Mouse (Mus musculus) stomach, embryonic 14.5 days (tissue): ENCODE measurements at regions not wholly inside any gene's neighbourhood (a gene's known extent, or its start where the extent isn't known, plus 50 kb on each side); places are given as distances from the start of the nearest gene placed in this dataset.

Experiments used
- ATAC-seq: fragments of 200-750 bp; cut with Nextera tagmentation; 2 replicates; pipeline ENCODE4 v1.8.0; 2017; ENCODE audit warnings: low read depth, moderate TSS enrichment; ENCODE audit not compliant: insufficient number of reproducible peaks, insufficient read depth, low FRiP score
- H3K27ac ChIP-seq: fragments of 300-500 bp; sonication (generic); 2 replicates; pipeline ENCODE4 v1.5.1; 2014; ENCODE audit warnings: mild to moderate bottlenecking, low read length, moderate library complexity, mixed read lengths
- H3K27me3 ChIP-seq: fragments of 300-500 bp; sonication (generic); 2 replicates; pipeline ENCODE4 v1.6.1; 2014; ENCODE audit warnings: low read length, control low read depth, mixed read lengths; ENCODE audit not compliant: control insufficient read depth, insufficient read depth
- H3K36me3 ChIP-seq: fragments of 300-500 bp; sonication (generic); 2 replicates; pipeline ENCODE4 v1.6.1; 2014; ENCODE audit warnings: mild to moderate bottlenecking, control low read depth, low read length, moderate library complexity, mixed read lengths; ENCODE audit not compliant: control insufficient read depth, insufficient read depth
- H3K4me1 ChIP-seq: fragments of 300-500 bp; sonication (generic); 2 replicates; pipeline ENCODE4 v1.6.1; 2014; ENCODE audit warnings: low read length, control low read depth, mixed read lengths; ENCODE audit not compliant: control insufficient read depth, insufficient read depth
- H3K4me2 ChIP-seq: fragments of 300-500 bp; sonication (generic); replicated peaks from 2 replicates; pipeline ENCODE4 v1.6.1; 2014; ENCODE audit warnings: low read depth, low read length, control low read depth
- H3K4me3 ChIP-seq: fragments of 300-500 bp; sonication (generic); 2 replicates; pipeline ENCODE4 v1.5.1; 2014; ENCODE audit warnings: low read depth, low read length, control low read depth
- H3K9ac ChIP-seq: fragments of 300-500 bp; sonication (generic); replicated peaks from 2 replicates; pipeline ENCODE4 v1.6.1; 2014; ENCODE audit warnings: low read depth, mild to moderate bottlenecking, control low read depth, low read length, moderate library complexity, mixed read lengths
- H3K9me3 ChIP-seq: fragments of 300-500 bp; sonication (generic); 2 replicates; pipeline ENCODE4 v1.6.1; 2016; ENCODE audit warnings: low read depth, low read length, control low read depth; ENCODE audit not compliant: control insufficient read depth
- WGBS: fragments of 180-500 bp; shearing (Covaris S2); extraction: QIAGEN DNeasy Blood & Tissue Kit; methylation state at CpG from one replicate; pipeline ENCODE4 v1.1.7; 2014; 5-methylcytosine and 5-hydroxymethylcytosine counted together

- Histone ChIP-seq H3K4me2 (no peak overlapping the region), H3K27me3 (no peaks in the 10 kb centered on the region), H3K9ac (no peak overlapping the region), H3K9me3 (no peaks in the 10 kb centered on the region), H3K36me3 (no peaks in the 10 kb centered on the region), H3K4me1 (no peaks in the 10 kb centered on the region), H3K4me3 (no peak overlapping the region), H3K27ac (no peak overlapping the region)
- no peak for ATAC-seq
- 31% methylated on average over 5 of the region's 5 CpGs for whole genome bisulfite sequencing
Observed at GRCm38 (mm10) chr6:93623541-93623940, 660.2 kb downstream of the Magi1 start.

- Histone ChIP-seq H3K4me2 (no peak overlapping the region), H3K9ac (no peak overlapping the region), H3K4me1 (no peaks in the 10 kb centered on the region), H3K27me3 (no peaks in the 10 kb centered on the region), H3K9me3 (no peaks in the 10 kb centered on the region), H3K27ac (no peak overlapping the region), H3K4me3 (no peak overlapping the region), H3K36me3 (no peaks in the 10 kb centered on the region)
- ATAC-seq = no peak
Observed at GRCm38 (mm10) chr6:93616926-93617325, 666.8 kb downstream of the Magi1 start.

GRCm38 (mm10) chr6:93600376-93600775, 657.1 kb upstream of the Adamts9 start:
- 95% methylated on average over 2 of the region's 2 CpGs for WGBS
- Histone ChIP-seq H3K36me3 (no peaks in the 10 kb centered on the region), H3K4me3 (no peak overlapping the region), H3K27ac (no peak overlapping the region), H3K9me3 (no peaks in the 10 kb centered on the region), H3K4me1 (no peaks in the 10 kb centered on the region), H3K4me2 (no peak overlapping the region), H3K27me3 (no peaks in the 10 kb centered on the region), H3K9ac (no peak overlapping the region)
- no peak for ATAC-seq

- Histone ChIP-seq H3K9ac (no peak overlapping the region), H3K4me2 (no peak overlapping the region), H3K4me3 (no peak overlapping the region), H3K27me3 (no peaks in the 10 kb centered on the region), H3K36me3 (no peaks in the 10 kb centered on the region), H3K27ac (no peak overlapping the region), H3K9me3 (no peaks in the 10 kb centered on the region), H3K4me1 (no peaks in the 10 kb centered on the region)
- 34% methylated on average over 3 of the region's 3 CpGs for WGBS
- no peak for ATAC-seq
Observed at GRCm38 (mm10) chr6:93599371-93599770, 656.1 kb upstream of the Adamts9 start.

- ATAC-seq = no peak
- H3K4me3 ChIP-seq = no peak overlapping the region
- H3K4me1 ChIP-seq = no peaks in the 10 kb centered on the region
- no peak overlapping the region for H3K27ac ChIP-seq
- H3K36me3 ChIP-seq = no peaks in the 10 kb centered on the region
- 81% methylated on average over 2 of the region's 2 CpGs for WGBS
- no peak overlapping the region for H3K9ac ChIP-seq
- no peak overlapping the region for H3K4me2 ChIP-seq
- no peaks in the 10 kb centered on the region for H3K27me3 ChIP-seq
- H3K9me3 ChIP-seq = no peaks in the 10 kb centered on the region
Observed at GRCm38 (mm10) chr6:93589935-93590334, 646.6 kb upstream of the Adamts9 start.

GRCm38 (mm10) chr6:93586871-93587270, 643.6 kb upstream of the Adamts9 start:
- WGBS = 86% methylated on average over 2 of the region's 2 CpGs
- no peaks in the 10 kb centered on the region for H3K27me3 ChIP-seq
- ATAC-seq = no peak
- H3K36me3 ChIP-seq = no peaks in the 10 kb centered on the region
- H3K27ac ChIP-seq = no peak overlapping the region
- no peak overlapping the region for H3K4me3 ChIP-seq
- no peak overlapping the region for H3K9ac ChIP-seq
- H3K9me3 ChIP-seq = no peaks in the 10 kb centered on the region
- H3K4me1 ChIP-seq = no peaks in the 10 kb centered on the region
- H3K4me2 ChIP-seq = no peak overlapping the region

- Histone ChIP-seq H3K4me2 (no peak overlapping the region), H3K4me1 (no peaks in the 10 kb centered on the region), H3K36me3 (no peaks in the 10 kb centered on the region), H3K27me3 (no peaks in the 10 kb centered on the region), H3K4me3 (no peak overlapping the region), H3K9me3 (no peaks in the 10 kb centered on the region), H3K9ac (no peak overlapping the region), H3K27ac (no peak overlapping the region)
- ATAC-seq = no peak
- 58% methylated on average over 7 of the region's 7 CpGs for WGBS
Observed at GRCm38 (mm10) chr6:93581141-93581540, 637.8 kb upstream of the Adamts9 start.

GRCm38 (mm10) chr6:93580716-93581115, 637.4 kb upstream of the Adamts9 start:
- no peak for ATAC-seq
- WGBS = 72% methylated on average over 6 of the region's 6 CpGs
- H3K4me2 ChIP-seq = no peak overlapping the region
- H3K9me3 ChIP-seq = no peaks in the 10 kb centered on the region
- no peaks in the 10 kb centered on the region for H3K4me1 ChIP-seq
- no peaks in the 10 kb centered on the region for H3K27me3 ChIP-seq
- H3K9ac ChIP-seq = no peak overlapping the region
- H3K36me3 ChIP-seq = no peaks in the 10 kb centered on the region
- no peak overlapping the region for H3K27ac ChIP-seq
- no peak overlapping the region for H3K4me3 ChIP-seq

GRCm38 (mm10) chr6:93575249-93575648, 632.0 kb upstream of the Adamts9 start:
- no peaks in the 10 kb centered on the region for H3K9me3 ChIP-seq
- no peaks in the 10 kb centered on the region for H3K27me3 ChIP-seq
- ATAC-seq = no peak
- H3K4me2 ChIP-seq = no peak overlapping the region
- no peaks in the 10 kb centered on the region for H3K4me1 ChIP-seq
- no peak overlapping the region for H3K9ac ChIP-seq
- H3K4me3 ChIP-seq = no peak overlapping the region
- 89% methylated on average over 6 of the region's 6 CpGs for WGBS
- H3K36me3 ChIP-seq = no peaks in the 10 kb centered on the region
- no peak overlapping the region for H3K27ac ChIP-seq
